Mouse (Mus musculus): ENCODE data around the gene Bach2. TPM values are rescaled to one million over a fixed set of nuclear protein-coding genes. Genes with fewer than 3 reads are reported as not detected.
A peak's percentile ranks its signal among the peaks of the same experiment; 100 is the strongest.

Bach2 gene
- polyA plus RNA-seq, 1 experiment from 2014 or later: 5.9 TPM

DNA sequence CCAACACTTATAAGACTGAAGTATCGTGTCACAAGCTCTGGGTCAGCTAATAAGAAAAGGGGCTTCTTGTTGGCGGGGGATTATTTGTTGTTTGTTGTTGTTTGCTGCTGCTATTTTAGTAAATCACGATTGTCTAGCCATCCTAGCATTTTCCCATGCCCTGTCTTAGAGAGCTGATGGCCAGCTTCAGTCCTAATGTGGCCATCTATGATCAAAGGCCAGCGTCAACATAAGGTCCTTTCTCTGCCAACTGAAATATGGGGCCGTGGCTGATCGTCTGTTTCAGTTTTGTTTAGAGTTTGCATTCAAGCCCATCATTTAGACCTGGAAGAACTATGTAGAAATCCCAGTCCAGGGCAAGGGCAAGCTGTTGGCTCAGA, 282.7 kb downstream of the Bach2 start:
- H3K4me1 ChIP-seq (replicated peaks; ENCODE audit: insufficient read depth, low read length): peaks cover 24% of the 10 kb centered on the region

DNA sequence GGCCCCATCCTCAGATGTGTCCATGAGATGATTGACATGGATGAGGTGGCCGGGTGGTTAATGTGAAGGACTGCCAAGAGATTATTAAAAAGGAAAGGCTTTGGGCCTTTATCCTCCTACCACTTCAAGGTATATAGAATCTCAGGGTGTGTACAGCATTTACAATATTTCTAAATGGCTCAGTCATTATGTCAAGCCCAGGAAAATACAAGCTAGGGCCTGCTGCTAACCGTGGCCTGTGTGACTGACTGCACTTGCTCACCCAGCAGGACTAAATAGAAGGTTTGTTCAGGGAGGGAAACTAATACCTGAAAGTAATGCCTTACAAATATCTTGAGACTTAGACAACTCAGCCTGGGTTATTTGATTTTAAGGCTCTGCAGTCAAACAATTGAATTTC, 283.4 kb downstream of the Bach2 start:
- H3K4me1 ChIP-seq (replicated peaks; ENCODE audit: insufficient read depth, low read length): peaks cover 24% of the 10 kb centered on the region
- no peaks in the 10 kb centered on the region for H3K27me3 ChIP-seq (ENCODE audit: insufficient read depth, low read length)
- H3K27ac ChIP-seq: no peak overlapping the region
- DNase-seq (ENCODE audit: low spot score) (no peak), ATAC-seq (replicated peaks; ENCODE audit: low FRiP score, low read depth) (no peak)
- no peak overlapping the region for H3K4me2 ChIP-seq (ENCODE audit: low read length)
- H3K9ac ChIP-seq (ENCODE audit: low read depth, low read length): no peak overlapping the region
- H3K36me3 ChIP-seq (ENCODE audit: insufficient read depth, low read length): no peaks in the 10 kb centered on the region
- H3K9me3 ChIP-seq (replicated peaks; ENCODE audit: low read length): no peaks in the 10 kb centered on the region
- WGBS: 63% methylated on average over 2 of the region's 2 CpGs
- no peak for TF ChIP-seq CTCF (IDR thresholded peaks at IDR 0.05; ENCODE audit: low read depth)
- H3K4me3 ChIP-seq (replicated peaks; ENCODE audit: low read depth, low read length): no peak overlapping the region

More for the DNA sequence above, 282.7 kb downstream of the Bach2 start:
- Histone ChIP-seq H3K27ac (no peak overlapping the region), H3K9ac (ENCODE audit: low read depth, low read length) (no peak overlapping the region), H3K9me3 (replicated peaks; ENCODE audit: low read length) (no peaks in the 10 kb centered on the region), H3K27me3 (ENCODE audit: insufficient read depth, low read length) (no peaks in the 10 kb centered on the region), H3K36me3 (ENCODE audit: insufficient read depth, low read length) (no peaks in the 10 kb centered on the region), H3K4me2 (ENCODE audit: low read length) (no peak overlapping the region), H3K4me3 (replicated peaks; ENCODE audit: low read depth, low read length) (no peak overlapping the region)
- no peak for DNase-seq (ENCODE audit: low spot score)
- no peak for TF ChIP-seq CTCF (IDR thresholded peaks at IDR 0.05; ENCODE audit: low read depth)
- no peak for ATAC-seq (replicated peaks; ENCODE audit: low FRiP score, low read depth)
- 52% methylated on average over 6 of the region's 6 CpGs for WGBS

DNA sequence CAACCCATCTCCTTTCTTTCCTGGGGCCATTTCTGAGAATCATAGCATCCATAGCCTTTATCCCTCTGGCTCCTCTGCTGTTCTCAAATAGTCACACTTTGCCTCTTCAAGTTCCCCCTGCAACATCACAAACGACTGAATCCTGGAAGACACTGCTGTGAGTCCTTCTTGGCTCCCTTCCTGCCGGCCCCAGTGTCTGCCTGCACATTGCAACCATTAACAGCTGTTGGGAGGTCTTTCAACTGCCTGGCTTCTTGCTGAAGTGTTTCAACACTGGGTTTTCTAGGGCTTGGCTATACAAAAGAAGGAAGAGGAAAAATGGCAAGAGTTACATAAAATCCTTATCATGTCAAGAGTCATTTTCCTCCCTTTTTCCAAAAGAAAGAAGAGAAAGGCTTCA, 285.7 kb downstream of the Bach2 start:
- no peak overlapping the region for H3K4me3 ChIP-seq (replicated peaks; ENCODE audit: low read depth, low read length)
- no peak overlapping the region for H3K4me2 ChIP-seq (ENCODE audit: low read length)
- no peaks in the 10 kb centered on the region for H3K9me3 ChIP-seq (replicated peaks; ENCODE audit: low read length)
- 34% methylated on average over 2 of the region's 2 CpGs for WGBS
- no peaks in the 10 kb centered on the region for H3K36me3 ChIP-seq (ENCODE audit: insufficient read depth, low read length)
- no peak for TF ChIP-seq CTCF (IDR thresholded peaks at IDR 0.05; ENCODE audit: low read depth)
- no peak overlapping the region for H3K9ac ChIP-seq (ENCODE audit: low read depth, low read length)
- no peak for ATAC-seq (replicated peaks; ENCODE audit: low FRiP score, low read depth)
- H3K4me1 ChIP-seq (replicated peaks; ENCODE audit: insufficient read depth, low read length): peaks cover 24% of the 10 kb centered on the region
- no peak overlapping the region for H3K27ac ChIP-seq
- peak; percentile 51 for DNase-seq (ENCODE audit: low spot score)
- no peaks in the 10 kb centered on the region for H3K27me3 ChIP-seq (ENCODE audit: insufficient read depth, low read length)

DNA sequence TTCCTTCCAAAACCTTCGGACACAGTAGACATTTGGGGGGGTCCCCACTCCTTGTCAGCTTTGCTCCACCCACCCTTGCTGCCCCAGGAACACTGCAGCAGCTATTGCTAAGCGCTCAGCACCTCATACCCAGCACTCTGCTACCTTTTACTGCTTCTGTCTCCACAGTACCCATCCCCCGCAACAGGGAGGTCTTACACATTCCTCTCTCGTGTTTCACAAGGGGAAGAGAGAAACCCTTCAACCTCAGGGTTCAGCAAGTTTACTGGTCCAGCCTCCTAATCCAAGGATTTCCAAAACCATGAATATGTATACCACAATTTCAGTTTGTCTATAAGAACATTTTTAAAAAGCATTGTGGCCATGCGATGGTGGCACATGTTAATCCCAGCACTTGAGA, 286.4 kb downstream of the Bach2 start:
- H3K4me1 ChIP-seq (replicated peaks; ENCODE audit: insufficient read depth, low read length): peaks cover 23% of the 10 kb centered on the region
- H3K36me3 ChIP-seq (ENCODE audit: insufficient read depth, low read length): no peaks in the 10 kb centered on the region
- H3K27ac ChIP-seq: no peak overlapping the region
- H3K9ac ChIP-seq (ENCODE audit: low read depth, low read length): no peak overlapping the region
- no peak for TF ChIP-seq CTCF (IDR thresholded peaks at IDR 0.05; ENCODE audit: low read depth)
- H3K4me3 ChIP-seq (replicated peaks; ENCODE audit: low read depth, low read length): no peak overlapping the region
- no peaks in the 10 kb centered on the region for H3K9me3 ChIP-seq (replicated peaks; ENCODE audit: low read length)
- 54% methylated on average over 5 of the region's 5 CpGs for WGBS
- no peak overlapping the region for H3K4me2 ChIP-seq (ENCODE audit: low read length)
- no peak for DNase-seq (ENCODE audit: low spot score)
- no peak for ATAC-seq (replicated peaks; ENCODE audit: low FRiP score, low read depth)
- no peaks in the 10 kb centered on the region for H3K27me3 ChIP-seq (ENCODE audit: insufficient read depth, low read length)

DNA sequence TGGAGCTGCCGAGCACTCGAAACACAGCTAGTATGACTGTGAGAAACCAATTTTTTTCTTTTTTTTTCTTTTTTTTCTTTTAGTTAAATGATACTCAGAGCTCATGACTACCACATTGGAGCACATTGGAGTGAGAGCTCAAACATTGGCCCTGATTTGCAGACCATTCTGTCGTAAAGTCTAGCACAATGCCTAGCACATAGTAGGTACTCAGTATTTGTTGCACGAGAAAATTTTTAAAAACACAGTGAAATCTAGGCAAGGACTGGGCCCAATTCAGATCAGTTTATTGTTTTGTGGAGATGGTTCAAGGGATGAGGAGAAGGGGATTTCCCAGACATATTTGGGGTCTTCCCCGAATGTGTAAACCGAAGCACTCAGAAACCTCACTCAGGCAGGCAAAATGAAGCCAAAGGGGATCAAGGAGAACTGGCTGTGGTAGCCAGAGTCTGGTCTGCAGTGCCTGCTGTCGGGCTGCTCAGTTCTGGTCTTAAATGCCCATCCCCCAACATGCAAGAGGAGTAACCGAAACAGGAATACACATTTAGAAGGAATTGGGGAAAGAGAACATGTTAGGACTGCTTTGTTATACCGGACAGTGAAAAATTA, 287.7 kb downstream of the Bach2 start:
- no peak overlapping the region for H3K9ac ChIP-seq (ENCODE audit: low read depth, low read length)
- no peak for DNase-seq (ENCODE audit: low spot score)
- peaks cover 20% of the 10 kb centered on the region for H3K4me1 ChIP-seq (replicated peaks; ENCODE audit: insufficient read depth, low read length)
- H3K4me3 ChIP-seq (replicated peaks; ENCODE audit: low read depth, low read length): no peak overlapping the region
- no peaks in the 10 kb centered on the region for H3K36me3 ChIP-seq (ENCODE audit: insufficient read depth, low read length)
- no peak for TF ChIP-seq CTCF (IDR thresholded peaks at IDR 0.05; ENCODE audit: low read depth)
- H3K27ac ChIP-seq: no peak overlapping the region
- H3K4me2 ChIP-seq (ENCODE audit: low read length): no peak overlapping the region
- no peak for ATAC-seq (replicated peaks; ENCODE audit: low FRiP score, low read depth)
- no peaks in the 10 kb centered on the region for H3K9me3 ChIP-seq (replicated peaks; ENCODE audit: low read length)
- 84% methylated on average over 9 of the region's 9 CpGs for WGBS
- H3K27me3 ChIP-seq (ENCODE audit: insufficient read depth, low read length): no peaks in the 10 kb centered on the region

DNA sequence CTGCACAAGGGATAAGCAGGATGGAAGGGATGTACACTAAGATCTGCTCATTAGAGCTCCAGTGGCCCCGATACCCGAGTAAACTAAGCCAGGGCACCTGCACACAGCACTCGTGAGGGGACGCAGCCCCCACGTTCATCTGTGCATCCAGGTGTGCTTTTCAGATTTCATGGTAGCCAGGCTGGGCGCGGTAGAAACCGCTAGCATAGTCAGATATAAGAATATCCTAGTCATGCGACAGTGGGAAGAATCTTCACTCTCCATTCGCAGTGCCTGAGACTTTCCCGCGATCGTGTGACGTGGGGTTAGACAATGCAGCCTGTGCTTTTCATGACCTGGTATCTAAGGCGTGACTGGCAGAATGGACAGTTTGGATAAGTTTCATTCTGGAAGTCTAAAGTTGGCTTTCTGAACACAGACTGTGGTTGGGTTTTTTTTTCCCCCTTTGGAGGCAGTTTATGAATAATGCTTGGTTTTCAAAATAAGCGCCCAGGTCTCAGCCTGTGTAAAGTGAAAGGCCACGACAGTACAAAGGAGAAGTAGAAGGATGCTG, 290.9 kb downstream of the Bach2 start:
- Histone ChIP-seq H3K27me3 (ENCODE audit: insufficient read depth, low read length) (no peaks in the 10 kb centered on the region), H3K9me3 (replicated peaks; ENCODE audit: low read length) (no peaks in the 10 kb centered on the region), H3K4me2 (ENCODE audit: low read length) (no peak overlapping the region), H3K27ac (no peak overlapping the region), H3K36me3 (ENCODE audit: insufficient read depth, low read length) (no peaks in the 10 kb centered on the region), H3K4me1 (replicated peaks; ENCODE audit: insufficient read depth, low read length) (peaks cover 22% of the 10 kb centered on the region), H3K9ac (ENCODE audit: low read depth, low read length) (no peak overlapping the region), H3K4me3 (replicated peaks; ENCODE audit: low read depth, low read length) (no peak overlapping the region)
- ATAC-seq (replicated peaks; ENCODE audit: low FRiP score, low read depth) (no peak), DNase-seq (ENCODE audit: low spot score) (no peak)
- TF ChIP-seq CTCF (IDR thresholded peaks at IDR 0.05; ENCODE audit: low read depth): no peak
- WGBS: 86% methylated on average over 17 of the region's 17 CpGs
